Mouse (Mus musculus) ES-E14 (cell line): ENCODE measurements at regions not wholly inside any gene's neighbourhood (a gene's known extent, or its start where the extent isn't known, plus 50 kb on each side); places are given as distances from the start of the nearest gene placed in this dataset.

Experiments used
- HCFC1 ChIP-seq: IDR thresholded peaks from 2 replicates; pipeline ENCODE4 v1.6.1; 2012; ENCODE audit warnings: low read length, inconsistent platforms, borderline replicate concordance; ENCODE audit not compliant: insufficient read depth
- ZNF384 ChIP-seq: IDR thresholded peaks from 2 replicates; pipeline ENCODE4 v1.6.1; 2012; ENCODE audit warnings: low read depth, low read length, inconsistent platforms

GRCm38 (mm10) chr8:44852223-44852622, 83.0 kb upstream of the Fat1 start:
- TF ChIP-seq ZNF384 (no peak), HCFC1 (no peak)
